Mouse (Mus musculus) testis, adult 2 months (tissue): ENCODE measurements around the gene Sdcbp2.

Experiments used
- CTCF ChIP-seq: fragments of 200-500 bp; IDR thresholded peaks from 2 replicates; pipeline ENCODE4 v1.5.1; 2012; ENCODE audit warnings: low read depth, mild to moderate bottlenecking, inconsistent platforms, low read length, moderate library complexity; ENCODE audit not compliant: control insufficient read depth, insufficient read depth, insufficient replicate concordance
- POLR2A ChIP-seq: fragments of 200-500 bp; IDR thresholded peaks from 2 replicates; pipeline ENCODE4 v1.6.1; 2012; ENCODE audit warnings: low read depth, mild to moderate bottlenecking, inconsistent platforms, low read length, moderate library complexity; ENCODE audit not compliant: control insufficient read depth

DNA sequence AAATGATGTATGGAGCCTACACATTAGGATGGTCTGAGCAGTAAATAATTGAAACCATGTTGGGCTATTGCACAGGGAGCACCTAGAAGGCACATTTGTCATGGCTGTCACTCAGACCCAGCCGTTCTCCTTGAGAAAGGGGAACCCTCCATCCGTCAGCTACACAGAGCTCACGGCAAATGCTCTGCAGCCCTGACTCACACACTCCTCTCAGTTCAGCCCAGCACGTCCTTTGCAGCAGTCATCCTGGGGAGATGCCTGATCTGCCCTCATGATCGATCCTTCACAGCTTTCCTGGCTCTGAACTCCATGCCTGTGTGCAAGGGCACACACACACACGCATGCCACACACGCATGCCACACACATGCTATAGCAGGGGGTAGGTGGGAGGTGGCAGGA, 56.9 kb downstream of the Sdcbp2 start:
- TF ChIP-seq POLR2A, result no peak
- no peak for TF ChIP-seq CTCF
